Mouse (Mus musculus) layer of hippocampus, postnatal 25 days (tissue): ENCODE results near the gene Ccdc175. TPM values are rescaled to one million over a fixed set of nuclear protein-coding genes. Genes with fewer than 3 reads are reported as not detected.
A peak's percentile ranks its signal among the peaks of the same experiment; 100 is the strongest.

Source experiments
- DNase-seq, 2 experiments: peaks; one replicate each; pipeline ENCODE4 v3.0.0; 2022; ENCODE audit warnings: mixed read lengths in 2 of 2, low spot score in 1 of 2; ENCODE audit errors: extremely low spot score in 1 of 2
- total RNA-seq, 2 experiments: library from RNA; stranded (reverse); gene quantifications; 2 replicates each; pipeline ENCODE4 v1.2.3; 2021

Ccdc175 gene
- not detected for total RNA-seq

DNA sequence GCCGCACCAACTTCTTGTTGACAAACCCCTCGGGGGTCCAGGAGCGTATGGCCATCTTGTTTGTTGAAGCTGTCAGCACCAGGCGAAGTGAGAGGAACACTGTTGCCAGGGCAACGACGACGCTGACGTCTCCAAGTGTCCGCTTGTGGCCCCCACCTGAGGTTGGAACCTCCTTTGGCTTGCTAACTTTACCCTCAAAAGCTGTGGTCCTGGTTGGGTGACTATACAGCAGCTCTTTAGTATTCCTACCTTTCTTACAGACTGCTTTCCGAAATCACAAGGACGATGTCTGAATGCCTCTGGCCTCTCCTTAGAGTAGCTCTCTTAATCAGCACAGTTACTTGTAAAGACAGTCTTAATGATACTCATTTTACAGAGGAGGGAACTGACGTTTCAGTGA lies at the start of gene Ccdc175:
Ccdc175 (minus strand) TSS at position 101 of the 400 bp plus-strand sequence.
- no peak for DNase-seq

DNA sequence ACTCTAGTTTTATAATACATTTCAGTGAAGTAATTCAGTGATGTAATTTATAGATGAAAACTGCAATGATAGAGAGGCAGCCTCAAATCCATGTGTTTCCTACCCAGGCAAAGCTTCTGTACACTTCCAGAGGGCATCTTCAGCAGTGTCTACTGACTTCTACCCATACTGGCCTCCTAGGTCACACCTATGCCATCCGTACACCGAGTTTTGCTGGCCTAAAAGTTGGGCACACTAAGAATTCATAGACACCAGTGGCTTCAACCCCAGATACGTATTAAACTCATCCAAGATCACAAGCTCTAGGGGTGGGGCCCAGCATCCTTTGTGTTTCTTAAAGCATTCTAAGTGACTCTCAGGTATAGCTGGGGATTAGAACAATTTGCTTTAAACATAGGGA lies 49.3 kb upstream of the Ccdc175 start:
- DNase-seq = no peak

DNA sequence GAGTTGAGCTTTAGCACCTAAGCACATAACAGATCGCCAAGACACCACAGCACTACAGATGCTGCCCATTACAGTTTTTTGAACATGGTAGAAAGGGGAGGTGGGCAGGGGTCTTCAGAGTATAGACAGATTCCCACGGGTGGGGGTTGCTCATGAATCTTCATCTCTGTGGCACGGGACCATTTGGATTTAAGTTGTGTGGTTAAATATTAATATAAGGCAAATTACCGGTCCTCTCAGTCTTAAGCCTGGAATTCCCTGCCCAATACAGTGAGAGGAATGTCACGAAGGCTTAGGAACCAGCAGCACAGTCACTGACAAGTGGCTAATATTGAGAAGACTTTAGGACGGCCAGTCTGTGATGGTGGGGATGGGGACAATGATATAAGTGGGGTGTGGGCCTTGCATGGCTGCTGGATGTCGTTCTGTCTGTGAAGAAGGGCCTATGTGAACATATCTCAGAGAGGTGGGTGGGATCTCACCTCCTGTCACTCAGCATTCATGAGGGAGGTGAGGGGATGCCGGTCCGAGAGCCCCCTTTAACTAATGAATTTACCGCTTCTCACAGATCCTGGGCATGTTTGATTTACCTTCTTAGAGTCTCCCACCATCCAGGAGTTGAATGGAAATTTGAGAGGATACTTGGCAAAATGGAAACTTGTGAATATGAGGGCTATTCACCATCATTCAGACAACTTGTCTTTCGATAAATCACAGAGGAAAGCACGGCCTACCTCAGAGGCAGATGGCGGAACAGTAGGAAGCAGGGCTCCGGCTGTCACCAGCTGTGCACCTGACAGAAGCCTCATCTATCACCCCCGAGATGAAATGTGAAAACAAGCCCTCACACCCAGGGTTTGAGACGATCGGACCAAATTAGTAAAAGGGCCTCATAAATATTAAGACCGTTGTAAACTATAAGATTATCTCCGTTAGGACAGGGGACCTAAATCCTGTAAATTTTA lies 48.3 kb upstream of the Ccdc175 start:
- DNase-seq = no peak

DNA sequence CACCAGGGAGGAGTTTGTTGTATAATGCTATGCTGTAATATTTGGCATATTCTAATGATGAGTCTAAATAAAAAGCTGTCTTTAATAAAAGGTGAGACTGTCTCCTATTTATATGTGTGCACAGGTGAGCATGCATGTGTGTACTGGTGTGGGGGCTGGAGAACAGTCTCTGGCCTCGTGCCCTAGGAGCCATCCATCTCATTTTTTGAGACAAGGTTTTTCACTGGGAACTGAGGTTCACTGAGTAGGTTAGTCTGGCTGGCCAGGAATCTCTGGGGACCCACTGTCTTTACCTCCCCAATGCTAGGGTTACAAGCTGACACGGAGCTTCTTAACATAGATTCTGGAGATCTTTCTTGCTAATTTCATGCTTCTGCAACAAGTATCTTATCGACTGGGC lies 47.3 kb upstream of the Ccdc175 start:
- DNase-seq = no peak

DNA sequence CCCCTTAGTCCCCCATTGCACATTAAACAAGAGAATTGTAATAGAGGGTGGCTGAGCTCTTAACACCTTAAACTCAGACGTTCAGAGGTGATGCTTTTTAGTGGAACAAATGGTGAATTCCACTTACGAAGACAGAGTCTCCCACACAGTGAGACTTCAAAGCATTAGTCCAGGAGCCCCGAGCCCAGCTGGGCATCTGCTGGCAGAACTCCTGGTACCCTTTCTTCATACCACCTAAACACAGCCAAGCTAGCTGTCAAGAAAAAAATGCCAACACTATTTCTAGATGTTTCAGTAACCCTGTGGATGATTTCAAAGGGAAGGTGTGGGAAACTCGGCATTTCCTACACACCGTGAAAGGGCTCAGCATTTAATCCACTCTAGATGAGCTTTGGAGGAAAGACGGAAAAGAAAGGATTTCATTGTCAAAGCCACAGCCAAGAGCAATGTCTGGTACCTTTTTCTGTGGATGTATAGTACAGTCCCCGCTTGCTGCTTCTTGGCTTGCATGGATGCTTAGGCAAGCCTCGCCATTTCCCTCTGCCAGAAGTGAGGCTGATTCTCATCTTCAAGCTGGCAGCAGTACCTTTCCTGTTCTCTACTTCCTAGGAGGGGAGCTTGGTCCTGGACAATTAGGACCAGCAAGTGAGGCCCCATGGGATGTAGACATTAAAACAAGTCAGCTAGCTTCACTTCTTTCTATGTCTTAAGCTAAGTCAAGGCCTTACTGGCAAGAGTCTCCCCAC lies 44.8 kb upstream of the Ccdc175 start:
- no peak for DNase-seq

DNA sequence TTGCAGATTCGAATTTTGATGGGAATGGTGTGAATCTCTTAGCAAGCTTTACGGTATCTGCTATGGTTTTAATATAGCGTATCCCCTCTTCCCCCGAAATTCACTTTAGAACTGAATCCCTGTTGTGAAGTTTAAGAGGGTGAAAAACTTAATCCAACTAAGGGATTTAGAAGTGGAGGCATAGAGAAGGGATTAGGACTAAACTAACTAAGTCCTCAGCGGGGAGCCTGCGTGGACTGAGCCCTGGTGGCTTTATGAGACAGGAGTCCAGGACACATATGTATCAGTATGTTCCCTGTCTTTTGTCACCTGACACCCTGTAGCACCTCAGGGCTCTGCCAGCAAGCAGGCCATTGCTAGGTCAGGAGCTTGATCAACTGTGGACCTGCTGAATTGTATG lies 42.9 kb upstream of the Ccdc175 start:
- DNase-seq = no peak

DNA sequence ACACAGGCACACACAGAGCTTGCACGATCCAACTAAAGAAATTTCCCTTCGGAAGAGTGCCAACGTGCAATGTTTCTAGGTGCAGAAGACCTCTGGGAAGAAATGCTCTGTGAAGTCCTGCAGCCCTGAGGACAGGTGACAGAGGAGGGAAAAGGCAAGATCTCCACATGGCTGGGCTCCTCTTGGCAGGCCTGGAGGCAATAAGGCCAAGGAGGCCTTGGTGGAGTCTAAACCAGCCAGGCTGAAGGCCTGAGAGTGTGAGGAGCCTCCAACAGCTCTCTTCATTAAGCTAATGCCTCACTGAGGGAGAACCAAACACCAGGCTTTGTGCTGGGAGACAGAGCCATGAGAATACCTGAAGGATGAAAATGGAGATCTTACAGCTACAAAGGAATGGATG lies 40.5 kb upstream of the Ccdc175 start:
- no peak for DNase-seq

DNA sequence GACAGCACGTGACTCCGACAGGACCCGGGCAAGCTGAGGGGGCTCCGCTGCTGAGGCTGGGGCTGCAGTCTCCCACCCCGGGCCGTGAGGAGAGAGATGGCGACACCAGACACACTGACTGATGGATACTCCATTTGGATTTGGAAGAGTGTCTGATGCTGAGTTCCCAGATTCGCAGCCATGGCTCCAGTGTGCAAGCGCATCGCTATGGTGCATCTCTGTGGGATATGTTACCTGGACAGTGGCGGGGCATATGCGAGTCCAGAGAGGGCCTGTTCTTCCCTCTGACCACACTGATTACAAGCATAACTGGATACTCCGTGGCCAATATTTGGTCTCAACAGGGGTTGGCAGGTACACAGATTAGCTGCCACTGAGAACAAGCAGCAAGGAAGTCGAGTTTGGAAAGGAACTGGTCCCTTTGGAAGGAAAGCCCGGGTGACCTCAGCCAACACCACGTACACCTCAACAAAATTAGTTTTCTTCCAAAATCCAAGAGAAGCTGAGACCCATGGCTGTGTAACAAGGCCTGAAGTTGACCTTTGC lies 38.8 kb upstream of the Ccdc175 start:
- DNase-seq = no peak

DNA sequence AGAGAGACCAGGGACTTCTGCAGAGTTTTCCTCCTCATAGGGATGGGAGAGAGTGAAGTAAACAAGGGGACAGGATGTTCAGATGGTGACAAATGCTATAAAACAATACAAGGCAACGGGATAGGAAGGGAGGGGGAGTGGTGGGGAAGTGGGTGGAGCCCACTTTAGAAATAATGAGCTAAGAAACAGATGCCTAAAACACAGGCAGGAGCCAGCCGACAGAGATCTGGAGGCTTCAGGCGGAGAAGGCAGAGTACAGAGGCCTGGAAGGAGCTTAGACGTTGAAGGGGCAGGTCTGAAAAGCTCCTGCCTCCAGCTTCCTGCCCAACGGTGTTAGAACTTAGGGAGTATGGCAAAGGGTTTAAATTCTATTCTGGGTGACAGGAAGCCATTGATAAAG lies 28.7 kb upstream of the Ccdc175 start:
- DNase-seq = no peak

DNA sequence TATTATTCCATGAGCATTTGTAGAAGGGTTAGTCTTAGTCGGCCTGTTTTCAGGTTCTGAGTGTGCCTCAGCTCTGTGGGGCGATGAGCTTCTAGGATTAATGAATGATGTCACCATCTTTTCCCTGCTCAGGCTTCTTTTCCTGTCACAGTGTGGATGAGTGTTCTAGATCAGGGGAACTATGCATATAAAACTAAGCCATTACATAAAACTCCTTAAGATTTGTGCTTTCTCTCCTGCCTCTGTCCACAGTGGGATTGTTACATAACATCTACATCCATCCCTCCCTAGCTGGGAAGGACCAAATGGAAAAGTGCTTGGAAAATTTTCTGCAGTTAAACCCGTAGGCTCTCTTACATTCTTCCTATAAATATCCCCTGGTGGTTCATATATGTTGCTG lies 16.0 kb upstream of the Ccdc175 start:
- DNase-seq = no peak

DNA sequence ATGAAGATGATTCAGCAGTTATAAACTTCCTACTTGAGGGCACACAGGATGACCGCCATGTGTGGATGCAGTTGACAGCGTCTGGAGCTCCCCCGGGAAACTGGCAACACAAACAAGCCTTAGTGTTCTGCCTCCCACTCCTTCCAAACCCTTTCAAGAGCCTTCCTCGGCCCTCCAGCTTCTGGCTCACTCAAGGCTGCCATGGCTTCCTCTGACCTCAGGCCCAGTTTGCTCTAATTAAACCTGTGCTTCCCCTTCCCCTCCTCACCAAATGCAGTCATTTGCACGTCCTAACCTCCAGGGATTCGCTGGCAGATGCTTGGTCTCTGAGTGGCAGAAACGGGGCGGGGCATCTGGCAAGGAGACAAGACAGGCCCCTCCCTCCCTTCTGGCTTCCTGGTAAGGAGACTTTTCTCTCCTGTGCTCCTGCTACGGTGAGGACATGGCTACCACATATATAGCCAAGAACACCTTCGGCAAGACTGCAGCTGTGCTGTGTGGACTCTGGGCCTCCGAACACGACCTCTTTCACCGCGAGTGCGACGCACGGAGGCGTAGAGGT lies 13.2 kb upstream of the Ccdc175 start:
- DNase-seq = no peak

DNA sequence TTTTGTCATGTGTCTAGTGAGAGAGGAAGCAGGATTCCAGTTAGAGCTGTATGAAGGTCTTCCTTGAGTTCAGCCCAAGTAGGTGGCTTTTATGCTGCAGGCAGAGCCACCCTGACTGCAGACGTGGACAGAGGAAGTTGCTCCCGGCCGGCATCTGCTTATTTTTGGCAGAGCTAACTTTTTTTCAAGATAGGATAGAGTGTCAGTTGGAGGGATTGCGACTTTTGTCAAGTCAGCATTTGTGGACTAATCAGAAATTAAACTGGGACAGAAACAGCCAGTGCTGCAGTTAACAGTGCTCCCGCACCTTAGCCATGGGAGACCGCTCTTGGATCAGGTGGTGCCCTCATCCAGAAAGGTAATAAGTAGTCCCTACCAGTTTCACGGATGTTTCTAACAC lies 12.6 kb upstream of the Ccdc175 start:
- DNase-seq = no peak

DNA sequence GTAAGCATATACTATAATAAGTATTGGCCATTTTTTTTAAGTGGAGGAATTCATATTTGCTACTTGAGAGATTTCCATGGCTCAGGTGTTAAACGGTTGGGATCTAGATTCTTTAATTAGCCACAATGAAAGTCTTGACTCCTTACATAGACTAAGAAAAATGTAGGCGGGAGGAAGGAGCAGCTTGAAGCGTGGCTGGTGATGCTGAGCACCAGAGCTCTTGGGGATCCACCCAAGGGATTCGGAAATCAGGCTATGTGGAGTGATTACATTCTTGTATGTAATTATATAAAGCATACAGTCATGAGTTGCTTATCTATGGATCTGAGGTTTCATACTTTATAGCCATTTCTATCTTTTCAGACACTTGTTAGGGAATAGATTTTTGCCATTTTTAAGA lies 5.3 kb downstream of the Ccdc175 start:
- DNase-seq = no peak

DNA sequence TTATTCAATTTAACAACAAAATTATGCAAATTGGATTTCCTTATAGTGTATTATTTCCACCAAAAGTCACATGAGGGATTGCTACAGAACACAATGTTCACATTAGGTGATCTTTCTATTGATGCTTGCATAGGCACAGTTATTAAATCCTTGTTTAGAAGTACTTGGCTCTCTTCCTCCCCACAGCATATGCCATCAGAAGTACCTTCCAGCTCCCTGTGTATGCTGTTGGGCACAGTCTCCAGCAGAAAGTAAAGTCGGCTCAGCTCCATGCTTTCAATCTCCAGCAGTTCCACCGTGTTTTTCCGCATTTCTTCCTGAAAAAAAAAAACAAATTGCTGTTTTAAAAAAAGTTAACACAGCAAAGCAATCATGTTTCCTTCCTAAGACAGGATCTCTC lies 6.5 kb downstream of the Ccdc175 start:
- DNase-seq = no peak

DNA sequence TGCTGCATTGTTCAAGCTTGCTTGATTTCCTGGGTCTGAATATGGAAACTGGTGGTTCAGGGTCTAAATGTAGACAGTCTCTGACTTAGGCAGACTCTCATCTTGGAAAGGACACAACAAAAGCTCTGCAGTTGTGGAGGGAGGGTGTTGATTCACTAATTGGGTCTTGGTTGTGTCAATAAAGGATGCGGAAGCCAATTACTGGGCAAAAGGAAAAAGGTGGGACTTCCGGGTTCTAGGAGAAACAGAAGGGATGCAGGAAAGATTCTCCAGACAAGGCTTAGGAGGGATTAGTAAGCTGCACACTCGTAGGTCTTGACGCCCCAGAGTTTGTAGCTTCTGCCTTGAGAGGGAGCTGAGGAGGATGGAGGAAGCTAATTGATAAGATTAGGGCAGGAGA lies 26.4 kb downstream of the Ccdc175 start:
- no peak for DNase-seq

DNA sequence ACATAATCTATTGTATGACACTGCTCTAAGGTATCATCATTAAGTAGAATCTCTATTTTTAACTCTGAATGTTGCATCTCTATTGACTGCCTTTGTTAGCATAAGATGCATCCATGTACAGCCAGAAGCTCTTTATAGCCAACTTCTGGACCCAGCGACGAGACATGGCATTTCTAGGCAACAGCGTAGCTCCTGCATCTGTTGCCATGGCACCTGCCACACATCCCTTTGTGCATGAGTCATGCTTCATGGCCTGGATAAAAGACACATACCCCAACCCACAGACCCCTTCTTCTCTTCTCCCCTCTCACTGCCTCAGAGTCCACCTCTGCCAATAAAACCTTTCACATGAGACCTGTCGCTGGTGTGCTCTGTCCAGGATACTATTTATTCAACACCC lies 34.0 kb downstream of the Ccdc175 start:
- DNase-seq = peak in 1 of 2 experiments; percentile 8

DNA sequence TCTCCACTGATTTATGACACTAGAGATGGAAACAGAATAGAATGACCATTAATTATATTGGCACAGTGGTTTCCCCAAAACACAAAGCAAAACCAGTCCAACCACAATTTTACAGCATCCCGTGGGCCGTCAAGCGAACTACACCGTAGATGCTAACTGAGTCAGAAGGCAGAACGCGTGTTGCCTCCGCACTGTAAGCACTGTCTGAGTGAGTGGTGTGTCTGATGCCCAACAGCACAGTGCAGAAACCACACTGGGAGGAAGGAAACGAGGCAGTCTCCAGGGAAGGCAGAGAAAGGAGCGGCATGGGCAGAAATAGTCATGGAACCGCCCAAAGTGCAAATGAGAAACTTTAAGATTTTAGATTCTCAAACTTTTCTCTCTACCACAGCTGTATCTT lies 55.6 kb downstream of the Ccdc175 start:
- DNase-seq = no peak

DNA sequence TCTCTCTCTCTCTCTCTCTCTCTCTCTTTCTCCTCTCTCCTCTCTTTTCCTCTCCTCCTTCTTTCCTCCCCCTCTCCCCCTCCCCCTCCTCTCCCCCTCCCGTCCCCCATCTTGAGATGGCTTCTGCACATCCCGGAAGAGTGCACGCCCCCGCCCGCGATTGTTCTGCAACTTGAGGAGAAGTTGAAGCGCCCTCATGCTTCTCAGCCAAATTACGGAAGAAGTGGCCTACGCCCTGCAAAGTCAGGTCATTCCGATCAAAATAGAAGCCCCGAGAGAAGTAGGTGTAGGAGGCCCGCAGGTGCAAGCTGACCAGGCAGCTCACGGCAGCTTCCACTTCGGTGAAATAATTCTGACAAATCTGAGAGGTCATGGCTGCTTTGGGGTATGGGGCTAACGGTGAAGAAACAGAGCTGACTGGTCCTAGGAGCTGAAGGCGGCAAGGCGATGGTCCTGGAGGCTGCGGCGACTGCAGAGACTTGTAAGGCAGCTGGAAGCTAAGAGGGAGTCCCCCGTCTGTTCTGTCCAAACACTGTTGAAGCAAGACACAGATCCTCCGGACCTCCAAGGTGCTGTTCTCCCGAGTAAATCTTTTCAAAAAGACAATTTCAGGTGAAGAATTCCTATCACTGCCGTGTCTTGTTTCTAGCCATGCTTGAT lies 69.0 kb downstream of the Ccdc175 start:
- DNase-seq = no peak

DNA sequence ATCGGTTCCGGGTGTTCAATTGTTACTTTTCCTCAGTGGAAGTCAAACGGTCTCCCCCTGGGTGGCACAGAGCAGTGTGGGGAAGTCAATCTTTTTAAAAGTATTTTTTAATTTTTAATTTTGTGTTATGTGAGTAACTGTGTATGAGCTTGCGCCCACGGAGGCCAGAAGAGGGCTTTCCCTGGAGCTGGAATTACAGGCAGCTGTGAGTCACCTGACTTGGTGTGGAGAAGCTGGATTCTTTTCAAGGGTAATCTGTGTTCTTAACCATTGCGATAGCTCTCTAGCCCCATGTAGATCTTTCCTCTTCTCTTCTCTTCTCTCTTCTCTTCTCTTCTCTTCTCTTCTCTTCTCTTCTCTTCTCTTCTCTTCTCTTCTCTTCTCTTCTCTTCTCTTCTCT lies 69.7 kb downstream of the Ccdc175 start:
- no peak for DNase-seq

DNA sequence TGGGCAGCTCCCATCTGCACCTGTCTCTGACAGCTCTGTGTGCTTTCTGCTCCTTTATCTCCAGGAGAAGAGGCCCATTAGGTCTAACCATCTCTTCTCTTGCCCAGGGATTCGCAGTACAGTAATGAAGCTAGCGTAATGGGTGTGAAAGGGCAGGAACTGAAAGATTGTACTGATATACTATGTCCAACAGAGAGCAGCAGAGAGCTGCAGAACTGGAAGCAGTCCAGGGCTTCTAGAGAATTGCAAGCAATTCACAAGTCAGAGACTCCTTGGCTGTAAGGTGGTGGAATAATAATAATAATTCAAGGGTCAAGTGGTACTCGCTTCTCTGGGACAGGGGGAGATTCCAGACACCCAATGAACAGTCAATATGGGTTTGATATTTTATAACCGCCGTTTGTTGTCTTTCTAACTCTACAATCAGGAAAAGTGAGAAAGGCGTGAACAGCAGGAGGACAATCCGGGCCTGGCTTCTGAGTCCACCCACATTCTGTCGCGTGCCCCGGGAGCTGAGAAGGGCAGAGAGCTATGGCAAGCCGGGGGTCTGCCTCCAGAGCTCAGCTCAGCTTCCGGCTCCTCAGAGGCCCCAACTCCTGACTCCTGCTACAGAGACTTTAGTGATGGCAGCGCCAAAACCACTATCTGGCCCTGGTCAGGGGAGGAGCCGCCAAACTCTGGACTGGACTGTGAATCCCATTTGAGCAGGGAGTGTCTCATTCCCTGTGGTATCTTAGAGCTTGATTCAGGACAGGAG lies 80.1 kb downstream of the Ccdc175 start:
- peak; percentile 40 to 61 for DNase-seq
